Mouse (Mus musculus): ENCODE results near the gene Taf4.

DNA sequence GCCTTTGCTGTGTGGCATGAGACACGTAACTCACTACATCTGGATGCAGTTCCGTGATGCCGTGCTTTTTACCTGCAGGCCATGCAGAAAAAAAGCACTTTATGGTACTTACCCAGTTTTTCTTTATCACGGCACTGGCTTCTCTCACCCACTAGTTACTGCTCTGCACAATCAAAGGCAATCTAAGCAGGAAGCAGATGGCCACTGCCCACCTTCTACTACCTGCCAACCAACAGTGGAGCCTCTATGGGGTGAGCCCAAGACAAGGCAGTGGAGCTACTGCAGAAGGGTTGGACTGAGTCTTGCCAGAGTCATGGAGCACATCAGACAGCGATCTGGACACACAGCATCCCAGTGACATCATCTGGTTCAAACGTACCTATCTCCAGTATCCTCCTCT is 52.4 kb downstream of the Taf4 start:
- no peak for TF ChIP-seq CTCF (IDR thresholded peaks at IDR 0.05)
- no peak for TF ChIP-seq EP300 (IDR thresholded peaks at IDR 0.05; ENCODE audit: insufficient read depth, low read depth, low read length)
